Mouse (Mus musculus): ENCODE results near the gene Dlx1. TPM values are rescaled to one million over a fixed set of nuclear protein-coding genes. Genes with fewer than 3 reads are reported as not detected.

Dlx1 gene
- 0.64 TPM for polyA plus RNA-seq (2012; fragmentation: generic; extraction: Trizol)

DNA sequence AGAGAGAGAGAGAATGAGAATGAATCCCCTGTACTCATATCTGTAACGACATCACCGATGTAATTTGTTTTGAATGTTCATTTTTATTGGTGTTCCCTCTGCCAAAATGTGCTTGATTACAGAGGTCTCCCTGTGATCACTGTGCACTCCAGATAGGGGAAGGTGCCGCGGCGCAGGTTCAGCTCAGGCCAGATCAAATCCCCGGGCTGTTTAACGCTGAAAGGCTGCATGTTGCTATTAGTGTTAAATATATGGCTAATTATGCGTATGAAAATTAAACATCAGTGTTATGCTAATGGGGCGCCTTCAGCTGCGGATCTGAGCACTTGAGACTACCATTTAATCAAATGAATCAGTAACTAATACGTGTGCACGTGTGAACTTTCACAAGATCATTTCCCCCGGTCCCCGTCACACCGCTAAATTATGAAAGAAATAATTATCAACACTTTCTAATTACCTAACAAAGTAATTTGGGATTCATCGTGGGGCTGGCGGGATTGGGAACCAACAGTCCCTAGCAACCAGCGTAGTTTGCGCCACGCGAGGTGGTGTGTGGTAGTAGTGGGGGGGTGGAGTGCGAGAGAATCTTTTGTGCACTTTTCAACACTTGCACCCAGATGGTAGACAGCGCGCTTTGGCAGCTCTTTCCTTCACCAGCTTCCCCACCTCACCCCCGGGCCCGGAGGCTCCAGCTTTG, at the start of gene Dlx1:
Gene Dlx1 (plus strand): TSS at position 100 of the 700 bp plus-strand sequence.
- no peak for TF ChIP-seq POLR2A (IDR thresholded peaks at IDR 0.05; ENCODE audit: insufficient read length, low read depth)
- no peak for TF ChIP-seq REST (IDR thresholded peaks at IDR 0.05; ENCODE audit: insufficient read depth, insufficient read length)
- no peak for TF ChIP-seq MAX (IDR thresholded peaks at IDR 0.05; ENCODE audit: low read depth)
- TF ChIP-seq USF1 (IDR thresholded peaks at IDR 0.05; ENCODE audit: low read depth) = no peak
- no peak for TF ChIP-seq E2F4 (IDR thresholded peaks at IDR 0.05; ENCODE audit: insufficient read depth)
- TF ChIP-seq MYOD1 (IDR thresholded peaks at IDR 0.05; ENCODE audit: control insufficient read depth in 1 of 3, insufficient read length in 2 of 3, low read depth in 2 of 3) = no peak
- TF ChIP-seq MYOG (IDR thresholded peaks at IDR 0.05; ENCODE audit: control insufficient read depth in 1 of 3, insufficient read depth in 1 of 3, insufficient read length in 2 of 3, low read depth in 2 of 3) = no peak
- TF ChIP-seq CEBPB (IDR thresholded peaks at IDR 0.05; ENCODE audit: insufficient read depth, poor library complexity, severe bottlenecking) = no peak
- no peak for TF ChIP-seq SRF (IDR thresholded peaks at IDR 0.05; ENCODE audit: control insufficient read depth, insufficient read length, low read depth)
- no peak for TF ChIP-seq TCF3 (IDR thresholded peaks at IDR 0.05; ENCODE audit: insufficient read length, low read depth)
- TF ChIP-seq TCF12 (IDR thresholded peaks at IDR 0.05; ENCODE audit: insufficient read depth, poor library complexity, severe bottlenecking) = no peak
- no peak for TF ChIP-seq POLR2AphosphoS2 (IDR thresholded peaks at IDR 0.05; ENCODE audit: insufficient read length, low read depth)

DNA sequence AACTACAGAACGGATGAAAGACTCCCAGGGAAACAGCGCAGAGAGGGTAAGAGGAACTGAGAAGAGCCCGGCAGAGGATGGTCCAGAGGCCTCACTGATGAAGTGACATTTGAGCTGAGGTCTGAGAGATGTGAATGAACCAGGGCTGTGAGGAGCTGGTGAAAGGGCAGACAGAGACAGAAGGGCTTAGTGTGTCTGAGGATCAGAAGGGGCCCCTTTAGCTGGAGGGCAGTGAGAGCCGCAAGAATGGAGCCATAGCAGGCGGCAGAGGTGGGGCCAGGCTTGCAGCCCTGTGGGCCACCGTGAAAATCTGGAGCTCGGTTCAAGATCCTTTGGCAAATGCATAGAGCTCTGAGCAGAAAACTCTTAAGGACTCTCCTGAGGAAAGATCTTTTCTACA, 48.0 kb upstream of the Dlx1 start:
- H3K4me3 ChIP-seq = no peak overlapping the region
- no peak overlapping the region for H3K4me2 ChIP-seq (ENCODE audit: low read depth)
- TF ChIP-seq TCF3 (IDR thresholded peaks at IDR 0.05; ENCODE audit: insufficient read length, low read depth) (no peak), REST (IDR thresholded peaks at IDR 0.05; ENCODE audit: insufficient read depth, insufficient read length) (no peak), MYOG (IDR thresholded peaks at IDR 0.05; ENCODE audit: control insufficient read depth in 1 of 3, insufficient read depth in 1 of 3, insufficient read length in 2 of 3, low read depth in 2 of 3) (no peak), USF1 (IDR thresholded peaks at IDR 0.05; ENCODE audit: low read depth) (no peak), POLR2AphosphoS2 (IDR thresholded peaks at IDR 0.05; ENCODE audit: insufficient read length, low read depth) (no peak), TCF12 (IDR thresholded peaks at IDR 0.05; ENCODE audit: insufficient read depth, poor library complexity, severe bottlenecking) (no peak), SRF (IDR thresholded peaks at IDR 0.05; ENCODE audit: control insufficient read depth, insufficient read length, low read depth) (no peak)

More for the DNA sequence above, at the start of gene Dlx1:
- no peaks in the 10 kb centered on the region for H3K27me3 ChIP-seq (ENCODE audit: control insufficient read depth, insufficient read depth, insufficient read length)
- peak within 1 kb of the TSS; percentile 100 for H3K4me2 ChIP-seq (ENCODE audit: low read depth)
- H3K4me3 ChIP-seq = peak within 1 kb of the TSS; percentile 62
- H3K36me3 ChIP-seq (ENCODE audit: control insufficient read depth, insufficient read depth) = no peaks in the 10 kb centered on the region
- peak within 1 kb of the TSS; percentile 22 for H3ac ChIP-seq (ENCODE audit: control insufficient read depth, insufficient read length)
- H3K79me2 ChIP-seq (ENCODE audit: control insufficient read depth, insufficient read depth) = no peaks in the 10 kb centered on the region

DNA sequence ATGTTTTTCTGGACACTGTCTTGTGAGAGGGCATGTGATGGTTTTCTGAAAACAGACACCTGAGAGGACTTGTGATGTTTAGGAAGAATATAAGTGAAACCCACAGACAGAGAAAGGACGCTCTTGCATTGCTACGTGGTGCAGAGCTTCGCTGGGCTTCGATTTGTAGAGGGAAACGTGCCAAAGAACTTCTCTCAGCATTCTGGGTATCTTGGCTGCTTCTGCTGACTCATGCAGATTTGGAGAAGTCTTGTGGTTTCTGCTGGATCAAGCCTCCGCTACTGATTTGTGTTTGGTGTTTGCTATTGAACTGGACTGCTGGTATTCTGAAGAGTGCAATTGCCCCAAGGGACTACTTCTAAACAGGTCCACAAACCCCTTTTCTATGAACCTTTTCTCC, 46.1 kb upstream of the Dlx1 start:
- no peaks in the 10 kb centered on the region for H3K36me3 ChIP-seq (ENCODE audit: control insufficient read depth, insufficient read depth)
- no peak overlapping the region for H3ac ChIP-seq (ENCODE audit: control insufficient read depth, insufficient read length)
- no peaks in the 10 kb centered on the region for H3K27me3 ChIP-seq (ENCODE audit: control insufficient read depth, insufficient read depth, insufficient read length)
- H3K4me3 ChIP-seq = no peak overlapping the region
- no peaks in the 10 kb centered on the region for H3K79me2 ChIP-seq (ENCODE audit: control insufficient read depth, insufficient read depth)
- no peak overlapping the region for H3K4me2 ChIP-seq (ENCODE audit: low read depth)
- no peak for TF ChIP-seq TCF3 (IDR thresholded peaks at IDR 0.05; ENCODE audit: insufficient read length, low read depth)
- TF ChIP-seq CEBPB (IDR thresholded peaks at IDR 0.05; ENCODE audit: insufficient read depth, poor library complexity, severe bottlenecking) = no peak
- TF ChIP-seq USF1 (IDR thresholded peaks at IDR 0.05; ENCODE audit: low read depth) = no peak
- no peak for TF ChIP-seq MYOD1 (IDR thresholded peaks at IDR 0.05; ENCODE audit: control insufficient read depth in 1 of 3, insufficient read length in 2 of 3, low read depth in 2 of 3)
- no peak for TF ChIP-seq MAX (IDR thresholded peaks at IDR 0.05; ENCODE audit: low read depth)
- no peak for TF ChIP-seq TCF12 (IDR thresholded peaks at IDR 0.05; ENCODE audit: insufficient read depth, poor library complexity, severe bottlenecking)
- TF ChIP-seq SRF (IDR thresholded peaks at IDR 0.05; ENCODE audit: control insufficient read depth, insufficient read length, low read depth) = no peak
- TF ChIP-seq E2F4 (IDR thresholded peaks at IDR 0.05; ENCODE audit: insufficient read depth) = no peak
- TF ChIP-seq POLR2A (IDR thresholded peaks at IDR 0.05; ENCODE audit: insufficient read length, low read depth) = no peak
- TF ChIP-seq REST (IDR thresholded peaks at IDR 0.05; ENCODE audit: insufficient read depth, insufficient read length) = no peak
- no peak for TF ChIP-seq POLR2AphosphoS2 (IDR thresholded peaks at IDR 0.05; ENCODE audit: insufficient read length, low read depth)
- TF ChIP-seq MYOG (IDR thresholded peaks at IDR 0.05; ENCODE audit: control insufficient read depth in 1 of 3, insufficient read depth in 1 of 3, insufficient read length in 2 of 3, low read depth in 2 of 3) = no peak

More for the DNA sequence above, 48.0 kb upstream of the Dlx1 start:
- H3K27me3 ChIP-seq (ENCODE audit: control insufficient read depth, insufficient read depth, insufficient read length) = no peaks in the 10 kb centered on the region
- no peaks in the 10 kb centered on the region for H3K79me2 ChIP-seq (ENCODE audit: control insufficient read depth, insufficient read depth)
- no peaks in the 10 kb centered on the region for H3K36me3 ChIP-seq (ENCODE audit: control insufficient read depth, insufficient read depth)
- H3ac ChIP-seq (ENCODE audit: control insufficient read depth, insufficient read length) = no peak overlapping the region

DNA sequence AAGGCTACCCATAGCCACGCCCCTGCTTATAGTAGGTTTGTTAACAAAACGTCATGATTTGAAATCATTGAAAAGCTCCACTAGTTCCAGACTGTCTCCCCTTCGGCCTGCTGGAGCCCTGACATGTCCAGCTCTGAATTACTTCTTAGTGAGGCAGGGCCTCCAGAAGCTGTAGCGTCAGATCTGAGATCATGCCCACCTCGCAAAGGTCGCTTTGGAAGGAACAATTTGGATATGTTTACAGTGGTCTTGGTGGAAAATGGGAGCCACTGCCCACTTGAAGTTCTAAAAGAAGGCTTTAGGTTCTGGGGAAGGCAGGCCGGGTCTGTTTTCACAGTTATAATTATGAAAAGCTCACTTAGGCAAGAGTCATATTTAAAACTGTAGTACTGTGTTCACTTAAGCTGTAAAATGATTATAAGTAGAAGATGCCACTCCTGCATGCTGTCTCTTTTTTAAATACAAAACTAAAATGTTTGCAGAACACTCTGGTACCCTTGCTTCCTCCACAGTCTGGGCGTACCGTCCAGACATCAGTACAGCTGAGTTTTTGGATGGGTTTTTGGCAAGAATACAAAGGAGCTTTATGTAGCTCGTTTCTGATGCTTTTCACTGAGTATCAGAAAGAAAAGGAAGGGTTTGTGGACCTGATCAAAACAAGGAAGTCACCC, 44.7 kb upstream of the Dlx1 start:
- Histone ChIP-seq H3K79me2 (ENCODE audit: control insufficient read depth, insufficient read depth) (no peaks in the 10 kb centered on the region), H3K27me3 (ENCODE audit: control insufficient read depth, insufficient read depth, insufficient read length) (no peaks in the 10 kb centered on the region), H3K36me3 (ENCODE audit: control insufficient read depth, insufficient read depth) (no peaks in the 10 kb centered on the region), H3K4me3 (no peak overlapping the region), H3K4me2 (ENCODE audit: low read depth) (no peak overlapping the region), H3ac (ENCODE audit: control insufficient read depth, insufficient read length) (no peak overlapping the region)
- no peak for TF ChIP-seq E2F4 (IDR thresholded peaks at IDR 0.05; ENCODE audit: insufficient read depth)

DNA sequence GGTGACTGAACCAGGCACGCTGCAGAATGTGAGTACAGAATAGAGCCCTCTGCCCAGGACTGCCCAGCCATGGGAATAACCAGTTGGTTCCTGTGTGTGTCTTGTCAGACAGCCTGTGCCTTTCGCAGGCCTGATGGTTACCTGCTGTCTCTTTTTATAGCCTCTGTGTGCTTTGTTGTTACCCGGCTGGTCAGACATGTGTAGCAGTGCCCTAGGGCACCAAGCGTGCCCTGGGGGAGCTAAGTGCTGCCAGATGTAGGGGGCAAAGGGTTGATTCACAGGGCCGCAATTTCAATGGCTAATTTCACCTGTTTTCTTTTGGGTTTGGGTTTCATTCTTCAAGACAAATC, 44.2 kb upstream of the Dlx1 start:
- no peak for TF ChIP-seq MAX (IDR thresholded peaks at IDR 0.05; ENCODE audit: low read depth)
- no peak for TF ChIP-seq TCF12 (IDR thresholded peaks at IDR 0.05; ENCODE audit: insufficient read depth, poor library complexity, severe bottlenecking)
- TF ChIP-seq MYOD1 (IDR thresholded peaks at IDR 0.05; ENCODE audit: control insufficient read depth in 1 of 3, insufficient read length in 2 of 3, low read depth in 2 of 3) = no peak
- TF ChIP-seq POLR2A (IDR thresholded peaks at IDR 0.05; ENCODE audit: insufficient read length, low read depth) = no peak
- no peak for TF ChIP-seq MYOG (IDR thresholded peaks at IDR 0.05; ENCODE audit: control insufficient read depth in 1 of 3, insufficient read depth in 1 of 3, insufficient read length in 2 of 3, low read depth in 2 of 3)
- TF ChIP-seq POLR2AphosphoS2 (IDR thresholded peaks at IDR 0.05; ENCODE audit: insufficient read length, low read depth) = no peak
- TF ChIP-seq TCF3 (IDR thresholded peaks at IDR 0.05; ENCODE audit: insufficient read length, low read depth) = no peak
- Histone ChIP-seq H3K27me3 (ENCODE audit: control insufficient read depth, insufficient read depth, insufficient read length) (no peaks in the 10 kb centered on the region), H3K4me3 (no peak overlapping the region), H3K4me2 (ENCODE audit: low read depth) (no peak overlapping the region), H3K36me3 (ENCODE audit: control insufficient read depth, insufficient read depth) (no peaks in the 10 kb centered on the region), H3ac (ENCODE audit: control insufficient read depth, insufficient read length) (no peak overlapping the region), H3K79me2 (ENCODE audit: control insufficient read depth, insufficient read depth) (no peaks in the 10 kb centered on the region)
